Mouse (Mus musculus): Measurements from ENCODE around the gene Cish. TPM values are rescaled to one million over a fixed set of nuclear protein-coding genes. Genes with fewer than 3 reads are reported as not detected.
"Not testable (repeated sequence)": the region's sequence is repeated elsewhere in the genome, so short reads cannot be mapped to it uniquely, and the experiment has no call there.

The Cish gene
- total RNA-seq, 4 experiments from 2014 or later, result 5.1 to 61.2 (median 22.7) TPM

GRCm38 (mm10) chr9:107298059-107298780 lies 2.4 kb downstream of the Cish start:
- DNase-seq (ENCODE audit: low spot score in 2 of 2), result no peak

- DNase-seq (ENCODE audit: low spot score in 2 of 2), result no peak
These were observed 3.0 kb downstream of the Cish start for GRCm38 (mm10) chr9:107298876-107299275.

- DNase-seq (ENCODE audit: low spot score in 2 of 2), result no peak
These were observed 4.0 kb downstream of the Cish start for GRCm38 (mm10) chr9:107299783-107300182.

- DNase-seq (ENCODE audit: low spot score in 2 of 2), result no peak
These were observed 4.6 kb downstream of the Cish start for GRCm38 (mm10) chr9:107300224-107300973.

DNA sequence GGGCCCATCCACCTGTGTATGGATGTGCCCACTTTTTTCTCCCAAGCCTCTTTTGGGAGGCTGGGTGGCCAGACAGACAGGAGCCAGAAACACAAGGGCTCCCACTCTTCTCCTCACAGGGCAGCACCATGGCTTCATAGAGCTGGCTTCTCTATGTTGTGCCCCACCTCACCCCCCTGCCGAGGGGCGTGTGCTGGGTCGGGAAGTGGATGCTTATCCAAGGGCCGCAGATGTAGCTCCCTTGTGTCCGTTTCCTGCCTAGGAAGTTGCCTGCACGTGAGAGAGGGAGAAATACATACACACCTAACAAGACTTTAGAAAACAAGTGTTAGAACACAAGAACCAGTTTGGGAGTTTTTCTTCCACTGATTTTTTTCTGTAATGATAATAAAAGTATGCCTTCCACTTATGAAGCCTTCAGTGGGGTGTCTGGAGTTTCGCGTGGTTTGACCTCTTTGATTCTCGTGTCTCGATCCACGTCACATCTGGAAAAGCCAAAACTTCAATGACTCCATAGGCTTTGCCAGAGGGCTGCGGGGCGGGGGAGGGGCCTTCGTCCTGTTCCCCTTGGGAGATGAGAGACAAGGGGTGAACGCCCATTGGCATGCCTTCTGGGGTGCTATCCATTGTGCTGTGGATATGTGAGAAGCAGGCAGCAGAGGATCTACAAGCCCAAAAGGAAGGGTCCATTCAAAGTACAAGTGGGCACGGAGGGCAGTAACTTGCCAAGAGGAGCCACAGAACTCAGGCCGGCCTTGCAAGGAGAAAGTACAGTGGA lies 5.9 kb downstream of the Cish start:
- no peak for DNase-seq (ENCODE audit: low spot score in 2 of 2)

DNA sequence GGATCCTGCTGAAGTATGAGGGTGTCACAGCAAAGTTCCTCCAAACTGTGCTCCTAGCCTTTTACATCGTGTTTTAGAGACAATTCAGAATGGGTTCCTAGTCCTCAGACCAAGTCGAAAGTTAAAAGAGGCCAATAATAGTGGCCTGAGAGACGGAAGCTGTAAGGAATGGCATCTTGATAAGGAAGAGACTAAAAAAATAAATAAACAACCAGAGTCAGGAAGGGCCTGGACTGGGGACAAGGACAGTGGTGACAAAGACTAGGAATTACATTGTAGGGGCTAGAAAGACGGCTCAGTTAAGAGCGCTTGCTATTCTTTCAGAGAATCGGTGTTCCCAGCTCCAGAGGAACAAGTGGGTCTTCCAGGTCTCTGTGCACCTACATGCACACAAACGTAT lies 6.8 kb downstream of the Cish start:
- DNase-seq (ENCODE audit: low spot score in 2 of 2), result no peak

DNA sequence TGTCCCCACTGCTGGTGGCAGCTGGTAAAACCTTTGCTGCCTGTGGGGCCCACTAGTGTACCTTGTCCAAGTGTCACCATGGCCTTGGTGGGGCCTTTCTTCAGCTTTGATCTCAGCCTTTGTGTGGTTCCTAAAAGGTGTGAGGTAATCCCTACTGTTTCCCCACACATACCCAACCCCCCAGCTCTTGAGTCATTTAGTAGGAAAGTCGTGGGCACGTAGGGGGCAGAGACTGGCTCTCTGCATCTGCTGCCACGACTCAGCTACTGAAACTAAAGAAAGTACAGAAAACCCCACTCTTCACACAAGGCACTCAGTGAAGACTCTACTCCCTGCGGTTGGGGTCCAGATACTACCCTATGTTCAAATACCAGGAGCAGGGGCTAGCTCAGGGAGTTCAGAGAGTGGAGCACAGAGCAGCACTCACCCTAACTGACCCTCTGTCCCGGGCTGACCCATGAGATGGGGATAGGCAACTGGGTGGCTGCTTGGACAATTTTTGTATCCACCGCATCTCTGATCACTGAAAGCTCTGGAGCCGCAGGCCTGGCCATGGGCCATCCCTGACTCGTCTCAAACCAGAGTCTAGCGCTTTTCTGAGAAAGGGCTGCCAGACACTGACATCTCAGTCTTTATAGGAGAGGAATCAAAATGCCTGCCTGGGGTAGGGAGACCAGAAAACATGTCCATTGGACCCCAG lies 7.4 kb downstream of the Cish start:
- no peak for DNase-seq (ENCODE audit: low spot score in 2 of 2)

DNA sequence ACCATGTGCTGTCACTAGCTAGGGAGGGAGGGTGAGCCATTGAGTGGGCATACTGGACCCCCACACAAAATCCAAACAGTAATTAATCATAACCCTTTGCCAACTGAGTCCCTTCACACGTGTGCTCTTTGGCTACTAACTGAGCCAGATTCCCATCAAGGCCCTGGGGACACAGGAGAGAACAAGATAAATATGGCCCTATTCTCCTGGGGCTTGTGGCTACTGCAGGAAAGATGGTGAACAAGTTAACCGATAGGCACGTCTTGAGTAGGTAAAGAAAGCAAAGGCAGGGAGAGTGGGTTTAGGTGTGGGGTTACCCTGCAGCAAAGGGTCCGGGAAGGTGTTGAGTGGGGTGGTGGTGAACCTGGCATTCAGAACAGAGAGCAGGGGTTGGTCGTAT lies 8.1 kb downstream of the Cish start:
- DNase-seq (ENCODE audit: low spot score in 2 of 2), result no peak

GRCm38 (mm10) chr9:107304383-107304782 lies 8.6 kb downstream of the Cish start:
- no peak for DNase-seq (ENCODE audit: low spot score in 2 of 2)

DNA sequence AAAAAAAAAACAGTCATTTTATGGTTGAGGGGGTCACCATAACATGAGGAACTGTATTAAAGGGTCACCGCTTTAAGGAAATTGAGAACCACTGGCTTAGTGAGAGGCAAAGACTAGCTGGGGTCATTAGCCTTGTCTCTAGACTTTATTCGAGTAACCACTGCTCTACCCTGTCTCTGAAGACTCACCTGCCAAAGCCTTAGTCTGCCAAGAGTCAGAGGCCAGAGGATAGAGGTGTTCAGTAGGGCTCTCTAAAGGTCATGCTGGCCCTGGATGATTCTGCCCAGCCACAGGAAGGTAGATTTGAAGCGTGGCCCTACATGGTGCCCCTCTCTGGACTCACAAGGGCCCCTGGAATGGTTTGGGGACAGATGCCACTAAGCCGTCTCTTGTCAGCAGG lies 9.2 kb downstream of the Cish start:
- DNase-seq (ENCODE audit: low spot score in 2 of 2), result no peak

DNA sequence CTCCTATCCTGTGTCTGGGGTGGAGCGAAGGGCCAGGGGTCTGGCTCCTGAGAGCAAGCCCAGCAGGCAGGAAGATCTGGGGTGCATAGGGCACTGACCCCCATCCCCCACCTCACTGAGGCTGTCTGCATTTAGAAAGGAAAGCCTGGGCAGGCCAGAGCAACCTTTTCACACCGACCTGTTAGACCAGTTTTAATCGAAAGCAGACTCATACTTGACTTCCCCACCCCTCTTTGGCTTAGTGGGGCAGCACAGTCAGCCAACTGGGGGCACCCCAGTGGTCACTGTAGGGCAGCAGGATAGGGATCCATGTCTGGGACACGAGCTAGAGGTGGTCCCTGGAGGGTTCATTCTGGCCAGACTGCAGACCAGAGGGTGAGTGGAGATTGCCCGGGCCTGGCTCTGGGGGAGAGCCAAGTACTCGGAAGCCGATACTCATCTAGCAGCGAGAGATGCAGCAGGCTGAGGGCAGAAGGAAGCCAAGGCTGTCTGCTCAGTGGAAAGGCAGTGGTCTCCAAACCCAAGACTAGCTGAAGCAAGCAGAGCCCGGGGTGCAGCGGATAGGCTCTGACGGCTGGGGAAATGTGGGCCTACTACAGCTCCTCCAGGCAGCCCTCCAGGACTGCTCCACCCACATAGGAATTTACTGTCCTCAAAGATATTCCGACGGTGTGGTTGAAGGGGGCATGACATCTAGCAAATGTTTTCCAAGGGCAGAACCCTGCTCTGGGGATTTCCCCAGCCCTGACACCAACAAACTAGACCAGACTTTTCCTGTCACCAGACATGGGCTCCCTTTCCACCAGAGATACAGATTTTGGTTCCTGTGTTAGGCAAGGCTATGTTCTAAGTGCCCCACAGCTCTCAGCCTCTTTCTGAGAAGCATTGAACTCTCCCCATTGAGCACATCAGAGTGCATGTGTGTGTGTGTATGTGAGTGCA lies 10.0 kb downstream of the Cish start:
- peak; percentile 41 to 67 for DNase-seq (ENCODE audit: low spot score in 2 of 2)

- DNase-seq (ENCODE audit: low spot score in 2 of 2), result not testable (repeated sequence)
These were observed 10.8 kb downstream of the Cish start for GRCm38 (mm10) chr9:107306673-107307072.

- DNase-seq (ENCODE audit: low spot score in 2 of 2), result peak in 1 of 2 experiments; percentile 12
These were observed 11.5 kb downstream of the Cish start for GRCm38 (mm10) chr9:107307099-107307872.

DNA sequence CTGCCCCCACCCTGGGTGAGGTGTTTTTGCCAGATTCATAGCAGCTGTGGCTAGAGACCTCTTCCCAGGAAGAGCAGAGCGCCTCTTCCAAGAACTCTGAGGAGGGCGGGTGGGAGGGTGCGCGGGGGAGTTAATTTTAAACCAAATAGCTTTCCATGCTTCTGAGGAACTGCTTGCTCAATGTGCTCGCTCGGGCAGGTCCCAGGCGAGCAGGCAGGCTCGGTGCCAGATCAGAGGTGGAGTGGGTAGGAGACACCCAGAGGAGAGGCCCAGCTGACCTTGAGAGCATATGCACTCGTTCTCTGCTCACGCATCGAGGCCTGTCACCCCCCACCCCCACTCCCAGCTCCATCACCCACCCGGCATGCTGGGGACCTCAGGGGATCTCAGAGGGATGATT lies 12.1 kb downstream of the Cish start:
- peak; percentile 85 to 93 for DNase-seq (ENCODE audit: low spot score in 2 of 2)

DNA sequence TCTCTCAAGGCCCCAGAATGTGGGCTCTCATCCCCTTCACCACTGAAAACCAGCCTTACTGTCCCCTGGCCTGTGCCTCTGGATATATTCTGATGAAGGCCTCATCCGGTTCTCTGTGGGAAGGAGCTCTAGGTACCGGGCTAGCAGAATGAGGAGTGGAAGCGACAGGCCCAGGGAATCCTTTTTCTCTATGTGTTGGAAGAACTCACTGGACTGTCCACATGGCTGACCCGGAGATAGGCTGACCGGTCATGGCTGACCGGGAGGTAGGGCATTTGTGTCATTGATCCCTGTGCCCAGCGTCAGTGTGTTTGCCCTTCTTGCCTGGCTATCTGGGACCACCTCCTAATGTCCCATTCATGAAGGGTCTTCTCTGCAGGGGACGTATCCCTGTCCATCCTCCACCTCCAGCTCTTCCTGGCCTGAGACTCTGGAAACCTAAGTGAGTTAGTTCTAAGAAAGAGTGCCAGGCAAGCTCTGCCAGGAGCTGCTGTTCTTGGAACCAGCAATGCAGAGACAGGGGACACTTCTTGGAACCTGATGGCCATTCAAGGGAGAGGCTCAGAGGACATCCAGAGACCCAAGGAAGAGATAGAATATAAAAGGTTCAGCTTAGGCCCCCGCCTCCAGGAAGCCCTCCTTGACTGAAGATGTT lies 12.6 kb downstream of the Cish start:
- DNase-seq (ENCODE audit: low spot score in 2 of 2), result peak; percentile 66 to 78

DNA sequence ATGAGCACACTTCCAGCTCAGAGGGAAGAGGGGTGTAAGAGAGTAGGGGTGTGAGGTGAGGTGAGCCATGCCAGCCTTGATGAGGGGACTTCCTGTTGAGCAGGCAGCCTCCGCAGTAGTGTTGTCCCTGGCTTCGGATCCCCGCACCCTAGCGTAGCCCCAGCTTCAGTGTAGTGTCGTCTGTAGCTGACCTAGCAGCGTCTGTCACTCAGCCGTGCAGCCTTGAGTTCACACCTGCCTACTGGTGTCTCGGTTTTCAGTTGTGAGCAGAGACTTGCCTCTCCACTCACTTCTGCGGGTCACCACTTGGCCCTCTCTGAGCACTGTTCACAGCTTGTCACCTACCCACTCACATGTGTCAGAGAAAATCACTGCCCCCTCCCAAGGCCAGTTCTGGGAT lies 13.3 kb downstream of the Cish start:
- peak; percentile 25 to 37 for DNase-seq (ENCODE audit: low spot score in 2 of 2)

DNA sequence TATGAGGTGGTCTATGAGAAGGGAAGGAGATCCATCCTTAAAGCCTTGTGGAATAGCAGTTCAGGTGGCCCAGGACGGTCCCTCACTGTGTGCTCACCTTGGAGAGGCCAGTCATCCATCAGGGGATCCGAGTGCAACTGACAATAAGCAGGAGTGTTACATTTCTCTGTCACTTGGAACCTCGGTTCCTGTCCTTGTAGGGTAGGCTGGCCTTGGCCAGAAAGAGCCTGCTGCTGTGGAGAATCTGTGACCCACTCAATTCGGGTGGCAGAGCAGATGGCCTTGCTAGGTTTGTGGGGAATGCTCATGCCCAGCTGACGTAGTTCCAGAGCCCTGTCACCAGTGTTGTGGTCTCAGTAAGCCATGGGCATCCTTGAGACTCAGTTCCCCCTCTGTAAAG lies 13.8 kb downstream of the Cish start:
- no peak for DNase-seq (ENCODE audit: low spot score in 2 of 2)

- DNase-seq (ENCODE audit: low spot score in 2 of 2), result peak in 1 of 2 experiments; percentile 31
These were observed 17.2 kb downstream of the Cish start for GRCm38 (mm10) chr9:107312811-107313584.
